Mouse (Mus musculus) liver, postnatal 0 days (tissue): ENCODE results near the gene Vps26c. TPM values are rescaled to one million over a fixed set of nuclear protein-coding genes. Genes with fewer than 3 reads are reported as not detected.
A peak's percentile ranks its signal among the peaks of the same experiment; 100 is the strongest.

Source experiments
- ATAC-seq: fragments of 200-750 bp; cut with Nextera tagmentation; 2 replicates; pipeline ENCODE4 v1.8.0; 2017; ENCODE audit warnings: mild to moderate bottlenecking, moderate library complexity
- DNase-seq: peaks from one replicate; pipeline ENCODE4 v3.0.0-alpha.2; 2016
- H3K27ac ChIP-seq: fragments of 300-500 bp; sonication (generic); 2 replicates; pipeline ENCODE4 v1.5.1; 2014; ENCODE audit warnings: antibody characterized with exemption, moderate library complexity, mild to moderate bottlenecking, low read depth
- H3K27me3 ChIP-seq: fragments of 300-500 bp; sonication (generic); 2 replicates; pipeline ENCODE4 v1.6.1; 2014; ENCODE audit warnings: low read length, control low read depth, mixed read lengths; ENCODE audit not compliant: insufficient read depth
- H3K36me3 ChIP-seq: fragments of 300-500 bp; sonication (generic); replicated peaks from 2 replicates; pipeline ENCODE4 v1.6.1; 2014; ENCODE audit warnings: mild to moderate bottlenecking, control low read depth, low read length, moderate library complexity, mixed read lengths; ENCODE audit not compliant: insufficient read depth
- H3K4me1 ChIP-seq: fragments of 300-500 bp; sonication (generic); 2 replicates; pipeline ENCODE4 v1.6.1; 2014; ENCODE audit warnings: antibody characterized with exemption, mild to moderate bottlenecking, control low read depth; ENCODE audit not compliant: insufficient read depth
- H3K4me2 ChIP-seq: fragments of 300-500 bp; sonication (generic); 2 replicates; pipeline ENCODE4 v1.6.1; 2014; ENCODE audit warnings: low read depth, mild to moderate bottlenecking, low read length, moderate library complexity, mixed read lengths
- H3K4me3 ChIP-seq: fragments of 300-500 bp; sonication (generic); 2 replicates; pipeline ENCODE4 v1.5.1; 2014; ENCODE audit warnings: low read depth, low read length
- H3K9ac ChIP-seq: fragments of 300-500 bp; sonication (generic); replicated peaks from 2 replicates; pipeline ENCODE4 v1.6.1; 2014; ENCODE audit warnings: mild to moderate bottlenecking, moderate library complexity
- H3K9me3 ChIP-seq: fragments of 300-500 bp; sonication (generic); 2 replicates; pipeline ENCODE4 v1.6.1; 2016; ENCODE audit warnings: mild to moderate bottlenecking, control low read depth, low read length, mixed read lengths
- CTCF ChIP-seq: sonication (generic); IDR thresholded peaks from 2 replicates; pipeline ENCODE4 v1.5.1; 2016; ENCODE audit warnings: antibody characterized with exemption, low read depth
- EP300 ChIP-seq: IDR thresholded peaks from 2 replicates; pipeline ENCODE4 v1.6.1; 2016; ENCODE audit warnings: antibody characterized with exemption, low read depth, mild to moderate bottlenecking
- WGBS: fragments of 180-500 bp; shearing (Covaris S2); extraction: QIAGEN DNeasy Blood & Tissue Kit; methylation state at CpG from one replicate; pipeline ENCODE4 v1.1.7; 2014; ENCODE audit not compliant: insufficient replicate concordance; 5-methylcytosine and 5-hydroxymethylcytosine counted together
- polyA plus RNA-seq: library from polyadenylated mRNA; unstranded; fragments of >200 nt; fragmentation: Nextera tagmentation; extraction: Ambion mirVana; gene quantifications from 2 replicates; pipeline ENCODE4 v1.2.1, GENCODE M21; 2015

The Vps26c gene
- polyA plus RNA-seq, 1 experiment from 2014 or later, result 16.4 TPM

DNA sequence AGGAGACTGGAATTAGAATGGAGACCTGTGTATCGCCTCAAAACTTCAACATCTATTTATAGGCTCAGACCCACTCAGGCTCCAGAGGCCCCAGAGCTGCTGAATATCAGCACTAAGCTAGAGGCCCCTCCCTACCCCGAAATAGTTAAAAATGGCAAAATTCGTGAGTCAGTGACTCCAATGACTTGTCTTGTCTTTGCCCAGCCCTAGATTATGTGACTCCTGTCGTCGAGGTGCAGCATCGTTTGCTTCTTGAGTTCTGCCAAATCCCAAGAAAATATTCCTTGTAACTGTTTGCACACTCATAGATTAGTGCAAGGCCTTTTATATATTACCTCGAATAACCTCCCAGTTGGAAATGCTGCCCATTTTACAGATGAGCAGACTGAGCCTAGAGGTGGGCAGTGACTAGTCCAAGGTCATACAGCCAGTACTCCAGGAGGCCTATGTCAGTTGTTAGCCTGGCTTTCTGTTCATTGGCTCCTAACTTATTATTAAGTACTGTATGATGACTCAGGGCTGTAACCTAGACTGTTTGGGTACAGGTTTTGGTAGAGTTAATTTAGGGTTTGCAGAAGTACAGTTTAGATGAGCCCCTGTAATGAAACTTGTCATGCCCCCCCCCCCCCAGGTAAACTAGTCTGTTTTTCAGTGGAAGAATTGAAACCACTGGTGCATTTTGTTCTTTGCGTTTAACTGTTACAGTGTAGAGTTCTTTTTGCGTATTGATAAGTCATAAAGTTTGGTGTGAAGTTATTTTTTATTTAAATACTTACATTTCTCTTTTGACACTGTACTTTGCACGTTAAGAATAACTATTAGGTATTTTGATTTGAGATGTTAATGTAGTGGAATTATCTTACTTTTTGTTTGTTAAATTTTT, 44.7 kb upstream of the Vps26c start:
- Histone ChIP-seq H3K27me3 (no peaks in the 10 kb centered on the region), H3K9ac (peak overlapping the region; percentile 100), H3K4me1 (peaks cover 55% of the 10 kb centered on the region), H3K9me3 (no peaks in the 10 kb centered on the region), H3K4me2 (peak overlapping the region; percentile 70), H3K36me3 (no peaks in the 10 kb centered on the region), H3K4me3 (peak overlapping the region; percentile 99), H3K27ac (peak overlapping the region; percentile 100)
- ATAC-seq, result no peak
- DNase-seq, result no peak
- TF ChIP-seq EP300, result no peak; the same call in 1 of the 2 replicates
- TF ChIP-seq CTCF, result no peak
- 22% methylated on average over 10 of the region's 10 CpGs for WGBS

DNA sequence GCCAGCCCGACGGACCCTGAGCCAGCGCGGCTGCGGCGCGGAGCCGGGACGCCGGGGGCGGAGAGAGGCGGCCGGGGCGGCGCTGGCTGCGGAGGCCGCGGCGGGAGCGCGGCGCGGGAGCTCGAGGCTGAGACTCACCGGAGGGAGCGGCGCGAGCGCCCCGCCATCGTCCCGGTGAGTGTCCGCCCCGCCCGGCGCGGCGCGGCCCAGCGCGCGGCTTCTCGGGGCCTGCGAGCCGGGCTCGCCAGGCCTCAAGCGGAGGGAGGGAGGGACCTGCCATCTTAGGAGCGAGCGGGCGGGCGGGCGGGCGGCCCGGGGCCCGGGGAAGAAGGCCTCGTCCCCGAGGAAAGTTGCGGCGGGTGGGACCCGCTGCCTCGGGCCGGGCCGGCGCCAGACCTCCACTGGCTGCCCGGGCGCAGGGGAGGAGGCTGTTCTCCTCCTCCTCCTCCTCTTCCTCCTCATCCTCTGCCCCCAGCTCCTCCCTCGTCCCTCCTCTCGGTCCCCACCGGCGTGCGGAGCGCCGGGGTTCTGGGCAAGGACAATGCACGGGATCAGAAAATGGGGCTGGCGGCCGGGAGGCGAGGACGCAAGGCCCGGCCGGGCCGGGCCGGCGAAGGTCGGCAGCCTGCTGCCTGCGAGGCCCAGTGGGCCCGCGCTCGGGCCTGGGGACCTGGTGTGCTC, 43.9 kb upstream of the Vps26c start:
- peaks cover 46% of the 10 kb centered on the region for H3K4me1 ChIP-seq
- WGBS, result under 1% methylated on average over 55 of the region's 88 CpGs
- peak overlapping the region; percentile 100 for H3K9ac ChIP-seq
- H3K27ac ChIP-seq, result peak overlapping the region; percentile 100
- ATAC-seq (peak; percentile 9), DNase-seq (peak; percentile 77)
- H3K27me3 ChIP-seq, result no peaks in the 10 kb centered on the region
- peak overlapping the region; percentile 99 for H3K4me3 ChIP-seq
- no peaks in the 10 kb centered on the region for H3K36me3 ChIP-seq
- peak overlapping the region; percentile 70 for H3K4me2 ChIP-seq
- TF ChIP-seq CTCF, result no peak
- H3K9me3 ChIP-seq, result no peaks in the 10 kb centered on the region

DNA sequence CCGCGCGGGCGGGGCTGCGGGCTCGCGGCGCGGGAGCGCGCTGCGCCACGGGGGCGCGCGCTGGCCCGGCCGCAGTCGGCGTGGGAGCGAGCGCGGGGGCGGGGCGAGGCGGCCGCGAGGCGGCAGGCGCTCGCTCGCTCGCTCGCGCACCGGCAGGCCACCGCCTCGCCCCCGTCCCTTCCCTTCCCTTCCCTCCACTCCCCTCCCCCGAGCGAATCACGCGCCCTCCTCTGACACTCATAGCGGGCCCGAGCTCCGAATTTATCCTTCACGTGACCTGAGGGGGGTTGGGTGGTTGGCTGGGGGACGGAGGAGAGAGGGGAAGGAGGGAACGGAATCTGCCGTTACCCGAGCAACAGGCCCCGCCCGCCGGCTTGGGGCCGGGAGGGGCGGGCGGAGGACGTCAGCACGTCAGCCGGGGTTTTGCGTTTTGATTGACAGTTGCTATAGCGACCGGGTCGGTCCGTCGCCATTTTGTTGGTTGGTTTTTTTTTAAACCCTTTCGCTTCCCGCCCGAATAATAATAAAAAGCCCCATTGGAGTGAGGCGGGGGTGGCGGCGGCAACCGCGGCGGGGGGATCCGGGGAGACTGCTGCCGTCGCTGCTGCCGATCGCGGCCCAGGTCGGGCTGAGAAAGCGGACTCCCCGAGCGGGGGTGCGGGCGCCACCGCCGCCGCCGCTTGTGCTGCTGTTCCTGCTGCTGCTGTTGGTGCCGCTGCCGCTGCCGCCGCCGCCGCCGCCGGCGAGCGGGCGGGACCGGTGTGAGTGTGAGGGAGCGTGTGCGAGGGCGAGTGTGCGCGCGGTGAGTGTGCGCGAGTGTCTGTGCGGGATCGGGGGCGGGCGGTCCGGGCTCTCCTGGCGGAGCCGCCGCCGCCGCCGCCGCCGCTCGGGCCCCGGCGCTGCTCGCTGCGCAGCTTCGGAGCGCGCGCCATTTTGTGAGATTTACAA, 42.9 kb upstream of the Vps26c start, which contains the start of gene Dyrk1a:
Gene Dyrk1a, plus strand, starts transcription at position 782 of the 948 bp plus-strand sequence.
- Histone ChIP-seq H3K4me3 (peak within 1 kb of the TSS; percentile 99), H3K36me3 (no peaks in the 10 kb centered on the region), H3K4me1 (peaks cover 42% of the 10 kb centered on the region), H3K4me2 (peak within 1 kb of the TSS; percentile 75), H3K9me3 (no peaks in the 10 kb centered on the region), H3K27me3 (no peaks in the 10 kb centered on the region), H3K27ac (peak within 1 kb of the TSS; percentile 100), H3K9ac (peak within 1 kb of the TSS; percentile 100)
- WGBS, result 3% methylated on average over 96 of the region's 133 CpGs
- DNase-seq, result peak; percentile 99
- peak; percentile 86 for ATAC-seq
- TF ChIP-seq CTCF (0 out of 2 replicates have a peak, but pooled peaks have one; percentile 5), EP300 (no peak)

DNA sequence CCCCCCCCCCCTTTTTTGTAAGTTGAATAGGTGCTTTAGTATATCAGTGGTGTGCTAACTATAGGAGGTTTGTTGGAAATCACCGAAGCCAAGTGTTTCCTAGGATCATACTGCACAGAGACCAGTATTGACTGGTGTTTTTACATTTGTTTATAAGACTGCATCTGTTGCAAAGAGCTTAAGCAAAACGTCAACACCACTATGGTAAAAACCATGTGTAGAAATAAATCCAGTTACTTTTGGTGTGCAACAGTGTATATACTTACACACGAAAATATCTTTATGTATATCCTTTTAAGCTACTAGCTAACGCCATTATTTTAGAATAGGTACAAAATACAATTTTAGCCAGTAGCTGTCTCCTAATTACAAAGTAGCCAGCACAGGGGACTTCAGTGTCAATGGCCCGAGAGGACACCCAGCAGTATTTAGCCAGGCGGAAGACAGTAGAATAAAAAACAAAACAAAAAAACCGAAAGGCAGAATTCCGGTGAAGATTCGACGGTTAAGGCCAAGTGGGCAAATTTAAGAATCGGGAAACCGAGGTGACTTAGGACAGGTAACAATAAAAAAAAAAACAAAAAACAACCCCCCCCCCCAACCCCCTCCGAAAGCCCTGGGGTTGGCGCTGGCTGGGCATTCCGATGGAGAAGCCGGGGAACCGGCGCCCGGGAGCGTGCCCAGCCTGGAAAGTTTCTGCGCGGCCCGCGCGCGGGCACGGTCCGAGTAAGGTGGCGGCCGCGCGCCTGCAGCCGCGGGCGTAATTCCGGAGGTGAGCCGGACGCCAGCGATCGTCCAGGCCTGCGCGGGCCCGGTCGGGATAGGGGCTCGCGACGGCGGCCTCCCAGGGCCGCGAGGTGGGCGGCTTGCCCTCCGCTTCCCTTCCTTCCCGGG, 42.0 kb upstream of the Vps26c start:
- DNase-seq, result peak; percentile 86
- WGBS, result 1% methylated on average over 50 of the region's 53 CpGs
- no peaks in the 10 kb centered on the region for H3K36me3 ChIP-seq
- no peaks in the 10 kb centered on the region for H3K9me3 ChIP-seq
- H3K4me1 ChIP-seq, result peaks cover 34% of the 10 kb centered on the region
- peak overlapping the region; percentile 100 for H3K9ac ChIP-seq
- H3K4me3 ChIP-seq, result peak overlapping the region; percentile 99
- TF ChIP-seq EP300 (no peak), CTCF (no peak)
- H3K27me3 ChIP-seq, result no peaks in the 10 kb centered on the region
- peak overlapping the region; percentile 75 for H3K4me2 ChIP-seq
- H3K27ac ChIP-seq, result peak overlapping the region; percentile 100
- no peak; the same call in 1 of the 2 replicates for ATAC-seq

DNA sequence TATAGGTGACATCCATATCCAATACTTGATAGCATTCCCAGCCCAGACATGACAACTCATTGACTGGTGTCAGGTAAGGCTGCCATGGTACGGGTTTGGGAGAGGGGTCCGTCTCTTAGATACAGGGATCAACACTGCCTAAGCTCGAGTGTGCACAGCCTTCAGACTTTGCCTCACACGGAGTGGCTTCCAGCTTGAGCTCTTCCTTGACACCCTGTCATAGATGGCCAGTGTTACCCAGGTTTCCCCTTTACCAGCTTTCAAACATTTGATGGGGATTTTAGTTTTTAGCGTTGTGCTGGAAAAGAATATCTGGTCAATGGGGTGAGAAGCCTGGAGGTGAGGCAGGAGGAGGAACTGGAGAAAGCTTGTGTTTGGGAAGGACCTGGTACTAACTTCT, 41.1 kb upstream of the Vps26c start:
- Histone ChIP-seq H3K36me3 (no peaks in the 10 kb centered on the region), H3K27ac (peak overlapping the region; percentile 100), H3K4me2 (peak overlapping the region; percentile 75), H3K27me3 (no peaks in the 10 kb centered on the region), H3K4me1 (peaks cover 29% of the 10 kb centered on the region), H3K9me3 (no peaks in the 10 kb centered on the region), H3K9ac (peak overlapping the region; percentile 100), H3K4me3 (no peak overlapping the region)
- WGBS, result 74% methylated on average over 5 of the region's 5 CpGs
- TF ChIP-seq CTCF (no peak), EP300 (no peak)
- DNase-seq (no peak), ATAC-seq (no peak)
